Mouse (Mus musculus) granulocyte monocyte progenitor cell, adult 5-6 weeks (primary cell): ENCODE measurements around the gene Exoc6b. TPM values are rescaled to one million over a fixed set of nuclear protein-coding genes. Genes with fewer than 3 reads are reported as not detected.
A peak's percentile ranks its signal among the peaks of the same experiment; 100 is the strongest.

Experiments used
- ATAC-seq: replicated peaks from 2 replicates; pipeline ENCODE4 v1.8.0; 2016; ENCODE audit warnings: mild to moderate bottlenecking, moderate TSS enrichment, inconsistent platforms; ENCODE audit not compliant: poor library complexity, severe bottlenecking
- total RNA-seq, 2 experiments: library from RNA; stranded (forward) in 1 of 2; stranded (reverse) in 1 of 2; fragments of 200-712, 200-1000 nt in 1 of 2; fragments of >200 nt in 1 of 2; fragmentation: Nextera tagmentation in 1 of 2; gene quantifications; 2 replicates each; pipeline ENCODE4 v1.2.3; 2014 to 2017

Exoc6b gene
- total RNA-seq, 2 experiments from 2014 or later = 8.0 to 15.9 TPM

- ATAC-seq = no peak
Observed at GRCm38 (mm10) chr6:84588895-84589652, 480.2 kb downstream of the Exoc6b start.

DNA sequence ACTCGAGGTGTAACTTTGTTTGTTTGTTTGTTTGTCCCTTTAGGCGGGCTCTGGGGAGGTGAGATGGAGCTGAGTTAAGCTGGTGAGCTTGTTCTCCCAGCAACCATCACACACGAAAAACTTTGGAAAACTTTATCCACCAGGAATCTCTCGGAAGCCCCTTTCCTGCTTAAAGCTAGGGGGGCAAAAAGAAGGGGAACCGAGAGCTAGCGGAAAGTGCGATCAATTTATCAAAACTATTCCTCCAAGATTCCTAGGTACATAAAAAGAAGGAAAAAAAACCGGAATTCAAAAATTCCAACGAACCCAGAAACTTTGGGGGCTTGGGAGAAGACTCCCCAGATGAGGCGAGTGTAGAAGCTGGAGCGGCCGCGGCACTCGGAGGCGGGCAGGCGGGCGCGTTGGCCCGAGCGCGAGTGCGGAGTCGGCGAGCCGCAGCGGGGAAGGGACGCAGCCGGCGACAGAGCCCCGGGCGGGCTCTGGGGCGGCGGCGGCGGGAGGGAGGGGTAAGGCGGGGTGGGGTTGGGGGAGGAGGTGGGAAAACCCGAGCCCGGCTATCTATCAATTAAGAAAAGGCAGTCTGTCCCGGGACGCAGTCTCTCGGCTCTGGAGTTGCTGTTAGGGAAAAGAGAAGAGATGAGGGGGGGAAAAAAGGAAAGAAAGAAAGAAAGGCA is 481.0 kb downstream of the Exoc6b start:
- no peak for ATAC-seq

GRCm38 (mm10) chr6:84587471-84588101 is 481.7 kb downstream of the Exoc6b start:
- ATAC-seq = peak; percentile 13; the same call in 1 of the 2 replicates

GRCm38 (mm10) chr6:84586551-84587200 is 482.6 kb downstream of the Exoc6b start:
- no peak for ATAC-seq

- ATAC-seq = no peak
Observed at GRCm38 (mm10) chr6:84585686-84586300, 483.5 kb downstream of the Exoc6b start.

GRCm38 (mm10) chr6:84584783-84585685 is 484.3 kb downstream of the Exoc6b start:
- no peak for ATAC-seq

DNA sequence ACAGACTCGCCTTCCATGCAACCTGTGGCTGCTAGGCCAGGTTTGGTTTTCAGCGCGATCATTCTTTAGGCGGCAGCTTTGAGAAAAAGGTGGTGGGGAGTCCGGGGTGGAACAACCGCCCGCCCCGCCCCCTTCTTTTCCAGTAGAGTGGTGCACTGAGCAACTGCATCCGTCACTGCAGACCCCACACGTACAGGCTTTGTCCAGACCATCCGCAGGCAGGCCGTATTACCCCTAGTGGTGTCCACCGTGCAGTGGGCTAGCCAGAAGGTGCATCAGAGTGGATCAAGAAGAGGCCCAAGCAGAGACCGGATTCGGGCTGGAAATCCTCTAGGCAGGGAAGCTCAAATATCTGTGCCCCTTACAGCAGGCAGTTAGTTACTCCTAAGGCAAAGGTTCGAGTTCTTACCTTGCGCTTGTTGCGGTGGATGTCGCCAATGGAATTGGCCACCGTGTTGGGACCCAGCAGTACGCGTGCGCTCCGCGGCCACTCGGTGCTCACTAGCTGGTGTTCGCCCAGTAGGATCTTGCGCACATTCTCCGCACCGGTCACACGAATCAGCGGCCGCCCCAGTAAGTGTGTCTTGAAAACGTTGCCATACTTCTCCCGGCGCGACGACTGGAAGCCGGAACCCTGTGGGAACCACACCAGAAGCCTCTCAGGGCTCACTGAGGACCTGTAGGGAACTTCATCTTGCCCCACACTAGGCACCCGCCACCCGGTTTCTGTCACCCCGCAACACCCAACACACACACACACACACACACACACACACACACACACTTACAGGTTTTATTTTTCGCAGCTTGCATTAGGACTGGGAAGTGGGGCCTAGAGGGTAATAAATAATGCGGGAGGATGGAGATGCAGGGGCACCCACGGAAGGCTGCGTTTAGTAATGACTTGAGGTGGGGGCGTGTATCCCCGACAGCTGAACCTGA is 485.2 kb downstream of the Exoc6b start:
- ATAC-seq = peak; percentile 10

DNA sequence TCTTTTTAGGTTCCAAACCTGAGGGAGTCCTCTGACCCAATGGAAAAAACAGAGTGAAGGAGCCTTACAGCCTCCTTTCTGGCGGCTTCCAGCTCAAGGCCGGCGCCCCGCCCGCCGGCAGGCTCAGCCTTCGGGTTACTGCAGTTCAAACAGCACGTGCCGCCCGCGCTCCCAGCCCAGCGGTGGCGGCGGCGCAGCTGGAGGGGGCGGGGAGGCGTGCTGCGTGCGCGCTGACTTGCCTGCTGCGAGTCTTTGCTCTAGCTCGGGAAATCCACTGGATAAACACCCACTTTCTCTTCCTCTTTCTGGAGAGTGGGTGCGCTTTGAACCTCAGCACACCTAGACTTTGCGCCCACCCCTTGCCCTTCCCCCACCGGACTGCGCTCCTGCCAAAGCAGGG is 485.9 kb downstream of the Exoc6b start:
- peak; percentile 77 for ATAC-seq

DNA sequence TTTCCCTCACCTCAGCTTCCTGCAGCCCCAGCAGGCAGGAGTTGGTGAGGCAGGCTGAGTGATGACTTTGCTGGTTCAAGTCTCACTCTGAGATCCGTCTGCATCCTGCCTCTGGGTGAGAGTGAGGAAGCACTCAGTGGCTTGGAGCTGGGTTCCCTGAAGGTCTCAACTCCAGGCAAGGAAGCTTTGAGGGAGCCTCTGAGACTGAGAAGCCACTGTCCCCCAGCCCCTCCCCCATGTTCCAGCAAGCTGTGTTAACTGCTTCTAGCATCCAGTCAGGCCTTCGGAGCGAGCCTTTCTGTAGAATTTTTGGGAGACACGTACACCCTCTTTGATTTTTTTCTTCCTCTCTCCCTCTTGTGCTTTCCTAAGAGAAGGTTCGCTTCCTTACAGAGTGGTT is 486.5 kb downstream of the Exoc6b start:
- no peak for ATAC-seq

DNA sequence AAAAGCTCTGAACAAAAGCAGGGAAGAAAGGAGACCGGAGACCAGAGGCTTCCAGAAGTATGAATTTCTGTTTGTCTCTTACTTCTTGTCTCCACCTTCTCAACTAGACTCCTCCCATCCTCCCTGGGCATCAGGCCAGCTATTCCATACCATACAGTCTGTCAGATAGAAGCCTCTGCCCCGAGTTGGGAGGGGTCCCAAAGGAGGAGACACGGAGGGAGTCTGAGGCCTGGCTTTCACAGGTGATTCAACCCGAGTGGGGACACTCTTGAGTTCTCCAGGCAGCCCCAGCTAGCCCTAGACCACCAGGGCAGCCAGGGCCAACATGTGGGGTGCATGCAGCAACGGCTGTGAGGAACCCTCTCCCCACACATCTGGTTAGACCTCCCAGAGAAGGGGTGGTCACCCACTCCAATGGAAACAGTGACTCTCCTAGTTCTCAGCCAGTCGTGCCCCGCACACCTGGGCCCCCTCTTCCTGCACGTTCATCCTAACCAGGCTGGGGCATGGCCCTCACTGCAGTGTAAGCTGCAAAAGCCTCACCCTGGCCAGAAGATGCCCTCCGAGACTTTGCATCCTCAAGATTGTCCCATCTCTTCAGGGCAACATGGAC is 487.4 kb downstream of the Exoc6b start:
- ATAC-seq = no peak

GRCm38 (mm10) chr6:84580979-84581832 is 488.1 kb downstream of the Exoc6b start:
- ATAC-seq = no peak

DNA sequence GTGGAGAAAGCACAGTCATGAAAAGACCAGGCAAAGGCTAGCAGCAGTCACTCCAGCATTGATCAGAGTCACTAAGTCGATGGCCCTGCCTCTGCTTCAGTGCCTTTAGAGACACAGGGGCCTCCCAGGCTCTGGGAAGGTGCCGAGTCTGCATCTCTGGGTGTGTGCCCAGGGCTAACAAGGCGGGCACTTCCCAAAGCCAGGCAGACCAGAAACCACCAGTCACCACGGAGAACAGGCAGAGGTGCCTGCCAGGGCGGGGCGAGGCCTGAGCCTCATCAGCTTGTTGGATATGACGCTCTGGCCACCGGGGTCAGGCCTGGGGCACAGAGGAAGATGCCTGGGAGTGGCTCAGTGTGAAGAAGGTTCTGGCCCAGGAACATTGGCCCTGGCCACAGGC is 489.8 kb downstream of the Exoc6b start:
- ATAC-seq = no peak

DNA sequence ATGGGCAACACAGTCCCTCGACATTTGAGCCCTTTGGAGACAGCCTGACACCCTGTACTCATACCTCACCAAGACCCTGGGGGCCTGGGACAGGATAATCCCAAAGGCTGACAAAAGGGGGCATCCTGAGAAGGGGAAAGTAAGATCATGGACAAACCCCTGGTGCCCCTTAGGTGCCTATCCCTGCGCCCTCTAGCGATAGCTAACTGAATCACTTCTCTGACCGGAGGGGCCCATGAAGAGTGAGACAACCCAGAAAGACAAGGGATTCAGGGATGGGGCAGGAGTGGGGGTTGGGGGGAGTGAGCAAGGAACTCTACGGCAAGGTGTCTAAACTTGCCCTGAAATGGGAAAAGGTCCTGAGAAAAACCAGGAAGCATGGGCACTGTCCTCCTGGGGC is 490.4 kb downstream of the Exoc6b start:
- peak; percentile 33; the same call in 1 of the 2 replicates for ATAC-seq

DNA sequence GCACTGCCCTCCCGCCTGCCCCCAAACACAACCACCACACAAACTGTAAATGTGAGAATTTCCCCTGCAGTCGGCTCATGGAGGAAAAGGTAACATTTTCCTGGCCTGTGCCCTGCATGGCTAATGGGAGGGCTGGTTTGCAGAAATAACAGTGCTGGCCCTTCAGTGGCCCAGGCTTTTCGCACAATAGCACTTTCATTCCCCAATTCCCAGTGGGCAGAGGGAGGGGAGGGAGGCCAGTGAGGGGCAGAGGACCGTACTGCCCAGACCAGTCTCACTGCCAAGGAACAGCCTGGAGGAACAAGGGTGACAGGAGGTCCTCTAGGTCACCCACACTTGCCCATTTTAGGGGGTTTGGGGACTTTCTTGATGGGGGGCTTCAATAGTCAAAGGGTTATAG is 491.4 kb downstream of the Exoc6b start:
- ATAC-seq = no peak

DNA sequence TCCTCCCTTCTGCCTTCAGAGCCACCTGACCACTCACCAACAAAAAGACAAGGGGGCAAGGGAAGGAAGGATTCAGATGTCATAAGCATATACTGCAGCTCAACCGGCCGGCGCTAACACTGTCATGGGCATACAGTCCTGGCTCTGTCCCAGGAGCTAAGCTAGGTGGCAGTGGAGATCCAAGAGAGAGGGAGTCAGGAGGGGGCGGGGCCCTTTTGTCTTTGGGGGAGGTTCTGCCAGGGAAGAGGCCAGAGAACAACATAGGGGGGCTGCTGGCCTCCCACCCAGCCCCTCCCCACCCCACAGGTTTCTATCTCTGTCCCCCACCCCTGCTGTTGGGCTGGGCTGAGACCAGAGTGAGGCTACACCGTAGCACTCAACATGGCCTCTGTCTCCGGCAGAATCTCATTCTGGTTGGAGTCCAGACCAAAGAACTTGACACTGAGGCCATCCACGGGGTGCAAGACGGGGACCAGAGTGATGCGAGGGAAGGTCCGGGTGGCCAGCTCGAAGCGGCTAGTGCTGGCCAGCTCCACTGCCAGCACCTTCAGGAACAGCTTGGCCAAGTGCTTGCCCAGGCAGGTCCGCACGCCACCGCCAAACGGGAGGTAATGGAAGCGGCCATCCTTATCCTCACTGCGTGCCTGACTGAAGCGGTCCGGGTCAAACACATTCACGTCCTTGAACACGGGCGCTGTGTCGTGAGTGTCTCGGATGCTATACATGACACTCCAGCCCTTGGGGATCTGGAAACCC is 495.2 kb downstream of the Exoc6b start:
- no peak; the same call in 1 of the 2 replicates for ATAC-seq

- ATAC-seq = no peak
Observed at GRCm38 (mm10) chr6:84570039-84570438, 499.3 kb downstream of the Exoc6b start.
